Mouse (Mus musculus) lung, embryonic 14.5 days (tissue): Measurements from ENCODE around the gene Slc2a10. TPM values are rescaled to one million over a fixed set of nuclear protein-coding genes. Genes with fewer than 3 reads are reported as not detected.

ENCODE experiments used
- ATAC-seq: fragments of 200-750 bp; cut with Nextera tagmentation; 2 replicates; pipeline ENCODE4 v1.8.0; 2017; ENCODE audit warnings: mild to moderate bottlenecking, moderate TSS enrichment, moderate library complexity; ENCODE audit not compliant: insufficient read depth
- DNase-seq: peaks from one replicate; pipeline ENCODE4 v3.0.0-alpha.2; 2015
- H3K27ac ChIP-seq: fragments of 300-500 bp; sonication (generic); 2 replicates; pipeline ENCODE4 v1.5.1; 2014; ENCODE audit warnings: low read depth, mild to moderate bottlenecking, moderate library complexity
- H3K27me3 ChIP-seq: fragments of 300-500 bp; sonication (generic); 2 replicates; pipeline ENCODE4 v1.6.1; 2014; ENCODE audit warnings: low read length, control low read depth; ENCODE audit not compliant: insufficient read depth
- H3K36me3 ChIP-seq: fragments of 300-500 bp; sonication (generic); 2 replicates; pipeline ENCODE4 v1.6.1; 2014; ENCODE audit warnings: control low read depth; ENCODE audit not compliant: insufficient read depth
- H3K4me1 ChIP-seq: fragments of 300-500 bp; sonication (generic); 2 replicates; pipeline ENCODE4 v1.6.1; 2014; ENCODE audit warnings: antibody characterized with exemption, control low read depth; ENCODE audit not compliant: insufficient read depth
- H3K4me2 ChIP-seq: fragments of 300-500 bp; sonication (generic); 2 replicates; pipeline ENCODE4 v1.6.1; 2014; ENCODE audit warnings: mild to moderate bottlenecking
- H3K4me3 ChIP-seq: fragments of 300-500 bp; sonication (generic); 2 replicates; pipeline ENCODE4 v1.5.1; 2014; ENCODE audit warnings: low read depth, low read length
- H3K9ac ChIP-seq: fragments of 300-500 bp; sonication (generic); 2 replicates; pipeline ENCODE4 v1.6.1; 2014
- H3K9me3 ChIP-seq: fragments of 300-500 bp; sonication (generic); 2 replicates; pipeline ENCODE4 v1.6.1; 2016; ENCODE audit warnings: low read depth, low read length, control low read depth
- CTCF ChIP-seq: IDR thresholded peaks from 2 replicates; pipeline ENCODE4 v1.5.1; 2016; ENCODE audit warnings: antibody characterized with exemption, low read depth
- WGBS: fragments of 180-500 bp; shearing (Covaris S2); extraction: QIAGEN DNeasy Blood & Tissue Kit; methylation state at CpG from one replicate; pipeline ENCODE4 v1.1.7; 2014; 5-methylcytosine and 5-hydroxymethylcytosine counted together
- polyA plus RNA-seq: library from polyadenylated mRNA; unstranded; fragments of >200 nt; fragmentation: Nextera tagmentation; extraction: Ambion mirVana; gene quantifications from 2 replicates; pipeline ENCODE4 v1.2.1, GENCODE M21; 2014

The Slc2a10 gene
- polyA plus RNA-seq, 1 experiment from 2014 or later, result 14.6 TPM

DNA sequence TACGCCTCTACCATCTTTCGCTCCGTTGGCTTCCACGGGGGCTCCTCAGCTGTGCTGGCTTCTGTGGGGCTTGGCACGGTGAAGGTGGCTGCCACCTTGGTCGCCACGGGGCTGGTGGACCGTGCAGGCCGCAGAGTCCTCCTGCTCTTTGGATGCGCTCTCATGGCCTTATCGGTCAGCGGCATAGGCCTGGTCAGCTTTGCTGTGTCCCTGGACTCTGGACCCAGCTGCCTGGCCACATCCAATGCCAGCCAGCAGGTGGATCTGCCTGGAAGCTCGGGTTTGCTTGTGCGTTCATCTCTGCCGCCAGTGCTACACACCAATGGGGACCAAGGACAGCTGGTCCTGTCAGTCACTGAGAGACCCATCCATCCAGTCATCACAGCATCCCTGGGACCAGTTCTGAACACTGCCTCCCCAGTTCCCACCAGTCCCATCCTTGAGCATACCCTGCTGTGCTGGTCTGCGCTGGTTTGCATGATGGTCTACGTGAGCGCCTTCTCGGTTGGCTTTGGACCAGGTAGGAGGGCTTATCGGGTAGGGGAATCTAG, 11.7 kb downstream of the Slc2a10 start:
- Histone ChIP-seq H3K9ac (no peak overlapping the region), H3K36me3 (peaks cover 24% of the 10 kb centered on the region), H3K27ac (no peak overlapping the region), H3K4me3 (no peak overlapping the region), H3K27me3 (no peaks in the 10 kb centered on the region), H3K4me2 (no peak overlapping the region), H3K4me1 (no peaks in the 10 kb centered on the region; the same call in 1 of the 2 replicates), H3K9me3 (no peaks in the 10 kb centered on the region)
- no peak for TF ChIP-seq CTCF
- DNase-seq, result no peak
- WGBS, result 95% methylated on average over 20 of the region's 20 CpGs
- ATAC-seq, result no peak

DNA sequence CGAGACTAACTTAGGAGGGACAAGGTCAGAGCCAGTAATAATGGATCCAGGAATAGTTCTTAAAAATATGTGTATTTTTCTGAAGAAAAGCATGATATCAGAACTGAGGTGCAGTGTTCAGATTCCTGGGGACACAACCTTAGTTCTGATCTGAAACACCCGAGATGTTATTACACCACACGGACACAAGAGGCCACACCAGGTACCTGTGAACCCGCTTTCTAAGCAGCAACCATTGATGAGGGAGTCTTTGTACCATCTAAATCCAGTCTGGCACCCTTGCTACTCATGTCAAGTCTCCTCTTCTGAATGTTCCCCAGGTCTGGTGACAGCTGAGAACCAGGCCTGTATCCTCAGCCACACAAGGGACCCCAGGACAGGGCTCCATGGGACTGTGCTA, 22.0 kb downstream of the Slc2a10 start:
- H3K9me3 ChIP-seq, result no peaks in the 10 kb centered on the region
- no peaks in the 10 kb centered on the region for H3K4me1 ChIP-seq
- no peak for ATAC-seq
- H3K4me2 ChIP-seq, result no peak overlapping the region
- no peak overlapping the region for H3K9ac ChIP-seq
- no peaks in the 10 kb centered on the region for H3K27me3 ChIP-seq
- no peak overlapping the region for H3K27ac ChIP-seq
- TF ChIP-seq CTCF, result 0 out of 2 replicates have a peak, but pooled peaks have one; percentile 23
- no peak for DNase-seq
- 57% methylated on average over 4 of the region's 4 CpGs for WGBS
- no peak overlapping the region for H3K4me3 ChIP-seq
- H3K36me3 ChIP-seq, result no peaks in the 10 kb centered on the region

DNA sequence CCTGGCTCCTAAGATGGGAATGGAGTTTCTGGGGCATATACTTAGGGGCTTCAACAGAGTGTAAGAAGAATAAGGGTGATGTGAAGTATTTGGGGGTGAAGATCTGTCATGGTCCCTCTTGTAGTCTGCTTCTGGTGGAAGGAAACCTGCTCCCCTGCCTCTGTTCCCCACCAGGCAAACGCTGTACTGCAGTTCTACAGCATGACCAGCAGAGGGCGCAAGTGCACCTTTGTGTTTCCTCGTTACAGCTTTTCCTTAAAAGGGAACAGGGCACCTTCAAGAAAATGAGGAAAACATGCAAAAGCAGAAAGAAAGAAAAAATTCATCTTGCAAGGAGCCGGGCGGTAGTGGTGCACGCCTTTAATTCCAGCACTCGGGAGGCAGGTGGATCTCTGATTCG, 25.5 kb downstream of the Slc2a10 start:
- TF ChIP-seq CTCF, result peak; percentile 99
- no peaks in the 10 kb centered on the region for H3K9me3 ChIP-seq
- H3K27ac ChIP-seq, result no peak overlapping the region
- no peak overlapping the region for H3K9ac ChIP-seq
- 16% methylated on average over 8 of the region's 8 CpGs for WGBS
- no peak overlapping the region for H3K4me3 ChIP-seq
- H3K4me2 ChIP-seq, result no peak overlapping the region
- no peaks in the 10 kb centered on the region for H3K27me3 ChIP-seq
- H3K4me1 ChIP-seq, result no peaks in the 10 kb centered on the region
- no peaks in the 10 kb centered on the region for H3K36me3 ChIP-seq
- no peak; the same call in 1 of the 2 replicates for ATAC-seq
- DNase-seq, result peak; percentile 86

DNA sequence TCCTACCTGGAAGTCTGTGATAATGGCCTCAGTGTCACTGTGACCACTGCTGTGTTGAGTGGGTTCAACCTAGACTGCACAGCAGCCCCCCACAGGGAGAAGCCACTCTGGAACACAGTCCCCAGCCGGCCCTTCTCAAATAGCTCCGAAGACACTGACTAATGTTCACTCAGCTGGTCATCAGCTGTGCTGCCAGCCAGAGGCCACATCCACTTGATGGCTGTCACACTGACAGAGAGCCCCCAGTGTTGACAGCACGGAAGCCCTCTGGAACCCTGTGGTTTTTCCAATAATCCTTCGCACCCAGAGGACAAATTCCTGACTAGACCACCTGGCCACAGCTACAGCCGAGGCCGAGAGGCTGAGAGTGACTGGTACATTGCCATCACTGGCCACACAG, 30.2 kb downstream of the Slc2a10 start:
- no peak overlapping the region for H3K4me3 ChIP-seq
- no peak overlapping the region for H3K27ac ChIP-seq
- no peak overlapping the region for H3K4me2 ChIP-seq
- TF ChIP-seq CTCF, result no peak
- ATAC-seq (no peak), DNase-seq (no peak)
- H3K9me3 ChIP-seq, result no peaks in the 10 kb centered on the region
- no peaks in the 10 kb centered on the region for H3K36me3 ChIP-seq
- 43% methylated on average over 6 of the region's 6 CpGs for WGBS
- no peaks in the 10 kb centered on the region for H3K4me1 ChIP-seq
- H3K9ac ChIP-seq, result no peak overlapping the region
- no peaks in the 10 kb centered on the region for H3K27me3 ChIP-seq

DNA sequence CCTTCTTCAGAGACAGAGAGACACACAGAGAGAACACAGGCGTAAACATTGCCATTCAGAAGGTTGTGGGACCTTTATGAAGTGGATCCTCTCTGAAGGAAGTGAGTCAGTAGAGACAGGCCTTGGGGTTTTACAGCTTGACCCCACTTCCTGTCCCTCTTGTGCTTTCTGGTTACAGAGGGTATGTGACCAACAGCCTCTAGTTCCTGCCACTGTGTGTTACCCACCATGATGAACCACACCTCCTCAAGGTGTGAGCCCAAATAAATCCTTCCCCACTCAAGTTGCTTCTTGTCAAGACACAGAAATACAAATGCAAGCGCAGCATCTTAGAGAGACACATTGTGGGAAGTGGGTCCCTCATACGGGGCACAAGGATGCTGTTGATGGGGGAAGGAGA, 37.4 kb downstream of the Slc2a10 start:
- Histone ChIP-seq H3K9ac (no peak overlapping the region), H3K27me3 (no peaks in the 10 kb centered on the region), H3K27ac (no peak overlapping the region), H3K36me3 (no peaks in the 10 kb centered on the region), H3K4me3 (no peak overlapping the region), H3K4me1 (no peaks in the 10 kb centered on the region), H3K9me3 (no peaks in the 10 kb centered on the region), H3K4me2 (no peak overlapping the region)
- 85% methylated on average over 3 of the region's 3 CpGs for WGBS
- no peak for TF ChIP-seq CTCF
- DNase-seq, result no peak
- no peak for ATAC-seq

DNA sequence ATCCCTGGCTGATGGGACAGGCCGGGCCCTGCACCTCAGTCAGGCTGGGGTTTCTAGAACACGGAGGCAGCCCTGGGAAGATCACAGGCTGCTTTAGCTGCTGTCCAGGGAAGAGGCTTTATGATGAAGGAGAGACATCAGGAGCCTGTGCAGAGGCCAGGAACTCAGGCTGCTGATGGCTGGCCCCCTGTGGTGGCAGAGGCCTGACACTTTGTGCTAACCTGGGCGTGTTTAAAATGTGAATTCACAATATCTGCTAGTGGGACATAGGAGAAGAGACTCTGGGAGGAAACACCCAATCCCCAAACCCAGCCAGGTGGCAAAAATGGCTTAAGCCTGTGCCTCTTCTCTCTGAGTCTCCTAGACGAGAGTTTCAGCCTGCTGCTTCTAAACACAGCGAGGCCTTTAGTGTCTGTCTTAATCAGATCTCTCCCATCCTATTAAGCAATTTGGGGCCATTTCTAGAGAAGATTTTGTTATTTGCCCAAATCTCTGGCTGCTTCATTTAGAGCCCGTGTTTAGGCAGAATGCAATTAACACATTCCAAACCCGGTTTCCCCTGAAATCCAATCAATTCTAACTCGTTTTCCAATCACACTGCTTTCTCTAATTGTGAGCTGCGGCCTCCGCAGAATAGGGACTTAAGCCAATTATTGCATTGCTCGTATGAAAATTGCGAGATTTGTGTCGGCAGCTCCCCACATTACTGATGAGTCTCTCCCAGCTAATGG, 39.5 kb downstream of the Slc2a10 start:
- H3K9ac ChIP-seq, result no peak overlapping the region
- 60% methylated on average over 13 of the region's 13 CpGs for WGBS

DNA sequence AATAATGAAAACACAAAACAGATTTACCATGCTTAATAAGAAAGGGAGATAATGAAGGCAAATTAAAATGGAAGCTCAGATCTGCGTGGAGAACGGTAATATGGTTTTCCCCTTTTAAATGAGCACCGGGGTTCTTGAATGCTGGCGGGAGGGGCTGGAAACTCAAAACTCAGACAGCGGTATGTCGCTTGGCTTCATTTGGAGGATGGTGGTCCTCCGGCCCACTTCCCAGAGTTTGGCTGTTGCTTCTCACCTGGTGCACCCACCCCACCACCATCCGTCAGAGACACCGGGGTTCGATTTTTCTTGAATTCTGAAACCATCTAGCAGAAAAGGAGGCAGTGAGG, 40.1 kb downstream of the Slc2a10 start:
- 87% methylated on average over 10 of the region's 10 CpGs for WGBS

More for the DNA sequence above, 39.5 kb downstream of the Slc2a10 start:
- no peaks in the 10 kb centered on the region for H3K9me3 ChIP-seq
- H3K27me3 ChIP-seq, result no peaks in the 10 kb centered on the region
- H3K4me2 ChIP-seq, result no peak overlapping the region
- no peak overlapping the region for H3K4me3 ChIP-seq
- DNase-seq, result no peak
- H3K36me3 ChIP-seq, result no peaks in the 10 kb centered on the region
- no peak for ATAC-seq
- no peak overlapping the region for H3K27ac ChIP-seq
- no peaks in the 10 kb centered on the region for H3K4me1 ChIP-seq
- no peak for TF ChIP-seq CTCF

More for the DNA sequence above, 40.1 kb downstream of the Slc2a10 start:
- no peaks in the 10 kb centered on the region for H3K36me3 ChIP-seq
- H3K27ac ChIP-seq, result no peak overlapping the region
- H3K4me2 ChIP-seq, result no peak overlapping the region
- no peak overlapping the region for H3K4me3 ChIP-seq
- no peaks in the 10 kb centered on the region for H3K27me3 ChIP-seq
- no peak overlapping the region for H3K9ac ChIP-seq
- ATAC-seq, result no peak
- no peaks in the 10 kb centered on the region for H3K4me1 ChIP-seq
- no peaks in the 10 kb centered on the region for H3K9me3 ChIP-seq
- DNase-seq, result no peak
- TF ChIP-seq CTCF, result no peak
